9 mouse cellular contexts compared by ENCODE assay signal in genomic region chrX:10993005-10993377, GRCm38 (mm10).
DNase-seq lines count a peak whose midpoint lies in the region; ATAC-seq and TF ChIP-seq lines count a peak whose summit lies in the region.
"Had no signal": no experiment of that assay in that cellular context is flagged by ENCODE, and none has a peak within 500 bp of the region (broad histone marks: within the 10 kb centered on the region; RNA-seq: fewer than 3 reads in every experiment).

No protein-coding gene starts in this region.

- WGBS in heart, embryonic 16.5 days = 27% methylated on average over 6 of the region's 6 CpGs
- WGBS in limb, embryonic 10.5 days = 32% methylated on average over 6 of the region's 6 CpGs
- WGBS in neural tube, embryonic 12.5 days = 25% methylated on average over 6 of the region's 6 CpGs

- TF ChIP-seq CTCF in cortical plate, adult 2 months (IDR thresholded peaks at IDR 0.05; ENCODE audit: extremely low read depth, insufficient read depth, low read length) = no peak

- H3K4me3 ChIP-seq in cortical plate, adult 2 months (ENCODE audit: insufficient read depth, low read length) = 0 out of 2 replicates have a peak overlapping the region, but pooled peaks have one; percentile 21
- peak overlapping the region; percentile 32 for H3K4me3 ChIP-seq in heart, embryonic 16.5 days (ENCODE audit: low read length)
- peak overlapping the region; percentile 34 for H3K4me3 ChIP-seq in limb, embryonic 10.5 days
- no peak overlapping the region for H3K4me3 ChIP-seq in neural tube, embryonic 12.5 days
- H3K4me3 ChIP-seq: myocyte had no signal

- H3K9me3 ChIP-seq in heart, embryonic 16.5 days (replicated peaks; ENCODE audit: control insufficient read depth, low read length) = no peaks in the 10 kb centered on the region
- H3K9me3 ChIP-seq in limb, embryonic 10.5 days (replicated peaks) = no peaks in the 10 kb centered on the region
- H3K9me3 ChIP-seq in neural tube, embryonic 12.5 days = no peaks in the 10 kb centered on the region

- peak; percentile 0 for DNase-seq in left cerebral cortex, adult 11 months (ENCODE audit: low spot score)
- no peak for DNase-seq in left cerebral cortex, adult 18-20 months (ENCODE audit: low spot score in 2 of 2)
- DNase-seq in limb, embryonic 10.5 days (ENCODE audit: low spot score) = peak; percentile 30
- no peak for DNase-seq in thymus, postnatal 0 days (ENCODE audit: low spot score)
- DNase-seq in urinary bladder, adult 2 months (ENCODE audit: low spot score) = no peak

- peak overlapping the region; percentile 60 for H3K9ac ChIP-seq in heart, embryonic 16.5 days (ENCODE audit: low read length)
- no peak overlapping the region for H3K9ac ChIP-seq in neural tube, embryonic 12.5 days

- no peak for TF ChIP-seq POLR2A in cortical plate, adult 2 months (IDR thresholded peaks at IDR 0.05; ENCODE audit: extremely low read depth, insufficient read depth, low read length)

- 0 out of 2 replicates have a peak, but pooled peaks have one; percentile 58 for ATAC-seq in heart, embryonic 16.5 days (replicated peaks; ENCODE audit: extremely low read depth, insufficient read depth, low FRiP score)
- peak; percentile 60 for ATAC-seq in neural tube, embryonic 12.5 days (ENCODE audit: low FRiP score, low read depth)

- no peaks in the 10 kb centered on the region for H3K27me3 ChIP-seq in heart, embryonic 16.5 days (ENCODE audit: control insufficient read depth, insufficient read depth, low read length)
- peaks cover 75% of the 10 kb centered on the region for H3K27me3 ChIP-seq in limb, embryonic 10.5 days (ENCODE audit: low read depth, poor library complexity, severe bottlenecking)
- H3K27me3 ChIP-seq in neural tube, embryonic 12.5 days (replicated peaks) = no peaks in the 10 kb centered on the region

- no peaks in the 10 kb centered on the region; the same call in 1 of the 2 replicates for H3K4me1 ChIP-seq in cortical plate, adult 2 months (ENCODE audit: control insufficient read depth, insufficient read depth, low read length)
- peaks cover 3% of the 10 kb centered on the region for H3K4me1 ChIP-seq in heart, embryonic 16.5 days (ENCODE audit: control insufficient read depth, insufficient read depth, low read length)
- peaks cover 25% of the 10 kb centered on the region for H3K4me1 ChIP-seq in limb, embryonic 10.5 days
- peaks cover 7% of the 10 kb centered on the region; the same call in 1 of the 2 replicates for H3K4me1 ChIP-seq in neural tube, embryonic 12.5 days

- H3K4me2 ChIP-seq in heart, embryonic 16.5 days (ENCODE audit: low read depth, low read length) = peak overlapping the region; percentile 66
- H3K4me2 ChIP-seq in neural tube, embryonic 12.5 days (replicated peaks) = peak overlapping the region; percentile 52

- no peak overlapping the region for H3K27ac ChIP-seq in cortical plate, adult 2 months (ENCODE audit: insufficient read depth, low read length)
- H3K27ac ChIP-seq in heart, embryonic 16.5 days (ENCODE audit: low read length) = no peak overlapping the region
- peak overlapping the region; percentile 77 for H3K27ac ChIP-seq in limb, embryonic 10.5 days
- peak overlapping the region; percentile 46; the same call in 1 of the 2 replicates for H3K27ac ChIP-seq in neural tube, embryonic 12.5 days

- H3K36me3 ChIP-seq in heart, embryonic 16.5 days (ENCODE audit: control insufficient read depth, insufficient read depth) = no peaks in the 10 kb centered on the region
- no peaks in the 10 kb centered on the region for H3K36me3 ChIP-seq in limb, embryonic 10.5 days
- H3K36me3 ChIP-seq in neural tube, embryonic 12.5 days = no peaks in the 10 kb centered on the region

Comparison
In these comparisons a context has a peak if more than half of its experiments do, and no peak if none do; other contexts are left out.
1. DNase-seq: peak in left cerebral cortex, adult 11 months (single experiment) and limb, embryonic 10.5 days (single experiment); none in left cerebral cortex, adult 18-20 months (0 of 2), thymus, postnatal 0 days (single experiment) and urinary bladder, adult 2 months (single experiment).
2. H3K27ac ChIP-seq: peak in limb, embryonic 10.5 days (single experiment) and neural tube, embryonic 12.5 days (single experiment); none in cortical plate, adult 2 months (single experiment) and heart, embryonic 16.5 days (single experiment).